Mouse (Mus musculus) thymus, postnatal 14 days (tissue): ENCODE results near the gene Inpp5b.
"Not testable (repeated sequence)": the region's sequence is repeated elsewhere in the genome, so short reads cannot be mapped to it uniquely, and the experiment has no call there.

Experiments
- DNase-seq: peaks from one replicate; pipeline ENCODE4 v3.0.0; 2021

Gene Inpp5b

GRCm38 (mm10) chr4:124710776-124711291 lies 30.8 kb upstream of the Inpp5b start:
- peak; percentile 62 for DNase-seq

GRCm38 (mm10) chr4:124712618-124713017 lies 29.0 kb upstream of the Inpp5b start:
- DNase-seq: no peak

GRCm38 (mm10) chr4:124713850-124714249 lies 27.8 kb upstream of the Inpp5b start:
- DNase-seq: not testable (repeated sequence)

- DNase-seq: peak; percentile 97
Measured at GRCm38 (mm10) chr4:124714545-124715481, 26.8 kb upstream of the Inpp5b start, which contains the start of gene Sf3a3. Gene Sf3a3 (plus strand): TSS chr4:124714776.

- no peak for DNase-seq
Measured at GRCm38 (mm10) chr4:124719101-124719500, 22.5 kb upstream of the Inpp5b start.

DNA sequence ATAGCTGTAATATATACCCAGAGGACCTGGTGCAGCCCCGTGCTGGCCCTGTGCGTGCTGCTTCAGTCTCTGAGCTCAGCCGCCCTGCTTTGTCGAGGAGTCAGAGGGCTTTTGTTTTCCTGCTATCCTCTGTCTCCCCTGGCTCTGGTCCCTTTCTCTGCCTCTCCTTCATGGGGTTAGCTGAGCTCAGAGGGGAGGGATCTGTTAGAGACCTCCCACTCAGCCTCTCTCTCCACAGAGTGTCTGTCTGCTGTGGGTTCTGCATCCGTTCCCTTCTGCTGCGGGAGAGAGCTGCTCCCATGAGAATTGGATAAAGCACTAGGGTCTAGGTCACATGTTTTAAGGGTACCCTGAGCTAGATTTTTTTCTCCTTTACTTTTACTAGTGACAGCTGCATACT lies 15.5 kb upstream of the Inpp5b start:
- no peak for DNase-seq

GRCm38 (mm10) chr4:124736952-124737351 lies 4.7 kb upstream of the Inpp5b start:
- DNase-seq: no peak

GRCm38 (mm10) chr4:124737486-124737885 lies 4.2 kb upstream of the Inpp5b start:
- no peak for DNase-seq

- DNase-seq: no peak
Measured at GRCm38 (mm10) chr4:124738013-124738412, 3.6 kb upstream of the Inpp5b start.

- no peak for DNase-seq
Measured at GRCm38 (mm10) chr4:124738783-124739182, 2.9 kb upstream of the Inpp5b start.

DNA sequence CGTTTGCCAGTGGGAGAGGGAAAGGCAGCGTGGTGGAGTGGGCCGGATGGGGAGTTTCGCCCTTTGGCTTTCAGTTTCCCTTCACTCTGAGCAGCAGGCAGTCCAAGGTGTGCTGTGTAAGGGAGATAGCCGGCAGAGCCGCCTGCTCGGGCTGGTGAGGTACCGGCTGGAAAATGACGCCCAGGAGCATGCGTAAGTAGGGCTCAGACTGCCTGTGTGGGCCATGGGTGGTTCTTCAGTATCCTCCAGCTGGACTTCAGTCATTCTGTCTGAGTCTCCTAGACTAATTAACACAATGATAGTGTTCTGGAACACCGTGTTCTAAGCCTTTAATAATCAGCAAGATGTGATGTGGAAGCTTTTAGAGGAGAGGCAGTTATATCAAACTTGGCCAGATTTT lies 1.2 kb downstream of the Inpp5b start:
- no peak for DNase-seq

DNA sequence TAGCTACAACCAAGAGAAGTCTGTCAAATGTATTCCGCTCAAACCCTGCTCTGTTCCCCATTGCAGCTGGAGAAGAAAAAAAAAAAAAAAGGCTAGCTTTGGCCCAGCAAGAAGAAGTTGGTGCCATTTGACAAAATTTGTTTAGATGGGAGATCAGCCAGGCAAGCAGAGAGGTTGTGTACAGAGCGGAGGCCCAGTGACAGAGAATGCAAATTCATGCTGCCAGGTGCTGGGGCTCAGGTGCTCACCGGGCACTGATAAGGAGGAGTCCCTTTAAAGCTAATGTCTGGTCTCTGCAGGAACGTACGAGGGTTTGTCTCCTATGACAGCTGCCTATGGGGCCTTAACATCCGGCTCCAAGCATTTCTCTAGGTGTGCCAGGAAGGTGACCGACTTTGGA lies 4.9 kb downstream of the Inpp5b start:
- DNase-seq: no peak

GRCm38 (mm10) chr4:124747851-124748250 lies 6.2 kb downstream of the Inpp5b start:
- no peak for DNase-seq

DNA sequence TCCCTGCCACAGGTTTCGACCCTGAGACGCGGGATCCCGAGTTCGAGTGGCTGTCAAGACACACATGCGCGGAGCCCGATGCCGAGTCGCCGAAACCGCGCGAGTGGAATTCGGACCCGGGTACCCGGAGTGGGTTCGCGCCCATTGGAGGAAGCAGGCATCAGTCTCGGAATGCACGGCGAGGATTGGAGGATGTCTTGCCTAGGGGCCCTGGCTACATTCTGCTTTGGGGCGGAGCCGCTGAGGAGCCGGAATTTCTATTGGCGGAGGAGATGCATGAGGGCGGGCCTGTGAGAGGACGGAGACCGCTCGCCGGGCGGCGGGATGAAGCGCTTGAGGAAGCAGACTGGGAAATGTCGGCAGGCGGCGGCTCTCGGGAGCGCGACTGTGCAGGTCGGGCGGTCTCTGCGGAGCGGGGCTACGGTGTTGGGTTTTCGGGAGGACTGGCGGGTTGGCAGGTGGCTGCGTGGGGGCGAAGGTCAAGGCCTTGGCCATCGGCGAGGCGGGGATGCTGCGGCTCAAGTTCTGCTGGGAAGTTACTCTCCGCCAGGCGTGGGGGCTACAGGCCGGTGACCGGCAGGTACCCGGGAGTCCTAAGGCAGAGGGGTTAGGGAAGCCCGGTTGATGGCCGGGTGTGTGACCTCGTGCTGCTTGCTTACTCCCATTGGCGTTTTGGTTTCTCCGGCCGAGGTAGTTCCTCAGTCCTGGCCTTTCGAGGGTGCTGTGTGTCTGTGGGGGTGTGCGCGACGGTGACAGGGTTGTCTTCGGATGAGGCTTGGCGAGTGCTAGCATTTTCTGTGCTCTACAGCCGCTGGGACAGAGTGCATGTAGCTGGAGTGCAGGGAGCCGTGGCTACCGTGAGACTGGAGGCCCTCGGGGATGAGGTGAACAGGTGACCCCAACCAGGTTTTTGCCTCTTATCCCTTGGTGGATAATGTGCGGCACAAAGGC lies 9.9 kb downstream of the Inpp5b start:
- DNase-seq: peak; percentile 98

DNA sequence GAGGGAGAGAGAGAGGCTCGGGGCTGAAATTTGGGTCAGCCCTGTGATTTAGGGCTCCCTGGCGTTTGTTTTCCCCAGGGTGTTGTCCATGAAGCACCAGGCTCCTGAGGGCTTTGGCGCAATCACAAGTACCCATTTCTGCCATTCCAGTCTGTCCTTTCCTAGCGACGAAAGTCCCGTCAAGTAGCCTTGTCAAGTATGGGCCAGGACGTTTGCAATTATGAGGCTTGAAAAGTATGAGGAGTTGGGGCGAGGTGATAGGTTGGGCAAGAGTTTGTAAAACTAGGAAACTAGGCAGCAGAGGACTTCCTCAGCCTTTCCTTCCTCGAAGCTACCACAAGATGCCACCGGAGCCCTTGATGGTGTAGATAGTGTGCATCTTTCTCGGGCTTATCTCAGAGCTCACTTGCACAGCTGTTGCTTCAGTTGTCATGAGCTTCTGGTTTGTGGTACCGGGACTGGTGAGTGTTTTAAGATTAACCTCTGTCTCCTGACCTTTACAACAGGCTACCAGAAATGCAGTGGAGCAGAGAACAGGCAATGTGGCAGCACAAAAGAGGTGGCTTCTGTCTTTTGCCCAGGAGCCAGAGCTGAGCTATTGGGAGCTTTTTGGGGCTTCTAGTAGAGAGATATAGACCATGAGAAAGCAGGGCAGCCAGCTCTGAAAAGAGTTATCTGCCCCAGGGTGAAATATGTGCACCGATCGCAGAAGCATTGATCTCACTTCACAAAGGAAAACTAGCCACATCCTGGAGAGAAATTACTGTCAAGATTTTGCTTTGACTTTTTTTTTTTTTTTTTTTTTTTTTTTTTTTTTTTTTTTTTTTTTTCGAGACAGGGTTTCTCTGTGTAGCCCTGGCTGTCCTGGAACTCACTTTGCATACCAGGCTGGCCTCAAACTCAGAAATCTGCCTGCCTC lies 10.9 kb downstream of the Inpp5b start:
- peak; percentile 70 for DNase-seq

GRCm38 (mm10) chr4:124755526-124755925 lies 13.9 kb downstream of the Inpp5b start:
- no peak for DNase-seq

DNA sequence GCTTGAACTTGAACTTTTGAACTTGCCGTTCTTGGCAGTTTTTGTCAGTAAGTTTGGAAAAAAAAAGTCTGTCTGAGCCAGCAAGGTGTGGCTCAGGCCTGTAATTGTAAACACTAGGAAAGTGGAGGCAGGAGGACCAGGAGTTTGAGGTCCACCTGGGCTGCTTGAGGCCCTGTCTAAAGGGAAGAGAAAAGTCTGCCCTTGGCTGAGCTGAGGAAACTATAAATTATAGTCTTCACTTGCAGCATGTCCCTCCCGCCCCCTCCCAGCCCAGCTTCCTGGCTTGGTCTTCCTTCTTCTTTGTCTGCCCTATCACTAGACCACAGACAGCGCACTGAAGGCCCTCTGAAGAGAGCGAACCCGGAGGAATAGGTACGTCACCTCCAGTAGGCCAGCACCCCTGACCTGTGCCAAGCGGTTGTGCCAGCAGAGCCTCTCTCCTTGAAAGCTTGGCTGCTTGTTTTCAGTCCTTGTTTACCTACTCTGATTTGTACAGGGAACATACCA lies 17.7 kb downstream of the Inpp5b start:
- DNase-seq: no peak

DNA sequence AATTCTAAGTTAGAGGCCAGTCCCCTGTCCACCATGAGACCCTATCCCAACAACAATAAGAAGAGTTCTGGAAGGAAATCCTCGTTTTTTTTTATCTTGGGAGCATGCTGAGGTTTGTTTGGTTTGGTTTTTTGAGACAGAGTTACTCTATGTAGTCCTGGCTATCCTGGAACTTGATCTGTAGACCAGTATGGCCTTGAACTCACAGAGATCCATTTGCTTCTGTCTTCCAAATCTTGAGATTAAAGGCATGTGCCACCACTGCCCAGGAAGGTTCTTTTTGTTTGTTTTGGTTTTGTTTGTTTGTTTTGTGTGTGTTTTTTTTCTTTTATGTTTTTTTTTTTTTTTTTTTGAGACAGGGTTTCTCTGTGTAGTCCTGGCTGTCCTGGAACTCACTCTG lies 19.6 kb downstream of the Inpp5b start:
- no peak for DNase-seq

DNA sequence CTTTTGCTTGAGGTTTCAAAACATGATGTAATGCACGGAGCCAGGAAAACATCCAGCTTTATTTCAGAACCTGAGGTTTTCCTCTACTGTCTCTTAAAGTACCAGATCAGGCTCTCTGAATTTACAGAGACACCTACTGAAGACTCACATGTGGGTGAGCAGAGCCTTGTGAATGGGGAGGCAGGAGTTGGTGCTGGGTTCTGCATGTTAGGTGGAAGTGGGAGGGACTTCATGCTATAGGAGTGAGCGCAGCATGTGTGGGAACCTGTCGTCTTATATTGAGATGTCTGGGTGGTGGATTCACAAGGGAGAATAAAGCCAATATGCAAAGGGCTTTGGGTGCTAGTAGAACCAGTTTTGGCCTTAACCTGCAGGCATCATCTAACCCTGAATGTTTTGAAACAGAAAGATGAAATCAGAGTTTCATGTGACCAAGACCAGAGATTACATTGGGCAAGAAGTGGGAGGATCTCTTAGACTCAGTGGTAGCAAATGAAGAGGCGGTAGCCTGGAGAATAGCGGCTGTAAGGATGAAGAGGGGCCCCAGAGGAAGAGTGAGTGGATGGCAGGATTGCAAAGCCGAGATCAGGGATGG lies 21.3 kb downstream of the Inpp5b start:
- no peak for DNase-seq

DNA sequence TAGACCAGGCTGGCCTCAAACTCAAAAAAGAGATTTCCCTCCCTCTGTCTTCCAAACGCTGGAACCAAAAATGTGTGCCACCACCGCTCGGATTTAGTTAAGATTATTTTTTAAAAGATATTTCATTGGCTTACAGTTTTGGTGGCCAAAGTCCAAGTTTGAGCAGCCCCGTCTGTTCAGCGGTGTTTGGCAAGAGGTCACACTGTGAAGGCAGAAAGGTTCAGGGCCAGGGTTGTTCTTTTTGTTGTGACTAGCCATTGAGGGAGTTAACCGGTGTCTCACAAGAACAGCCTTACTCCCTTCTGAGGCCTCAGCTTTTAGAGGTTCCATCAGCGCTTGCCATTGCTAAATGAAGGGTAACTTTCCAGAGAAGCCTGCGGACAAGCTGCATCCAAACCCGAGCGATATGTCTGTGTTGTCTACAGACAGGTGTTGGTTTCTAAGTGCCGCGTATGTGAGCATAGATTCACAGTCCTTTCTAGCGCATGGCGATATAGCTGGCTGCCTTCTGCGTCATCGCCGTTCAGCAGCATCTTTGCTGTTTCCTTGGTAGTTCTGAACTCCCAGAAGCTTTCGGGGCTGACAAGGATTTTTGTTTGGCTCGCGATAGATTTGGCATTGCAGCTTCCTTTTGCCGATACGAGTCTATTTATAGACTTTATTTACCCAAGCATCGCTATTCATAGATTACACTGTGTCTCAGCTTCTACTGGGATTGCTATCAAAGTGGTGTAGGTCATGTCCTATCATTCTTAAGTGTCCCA lies 24.3 kb downstream of the Inpp5b start:
- DNase-seq: no peak

DNA sequence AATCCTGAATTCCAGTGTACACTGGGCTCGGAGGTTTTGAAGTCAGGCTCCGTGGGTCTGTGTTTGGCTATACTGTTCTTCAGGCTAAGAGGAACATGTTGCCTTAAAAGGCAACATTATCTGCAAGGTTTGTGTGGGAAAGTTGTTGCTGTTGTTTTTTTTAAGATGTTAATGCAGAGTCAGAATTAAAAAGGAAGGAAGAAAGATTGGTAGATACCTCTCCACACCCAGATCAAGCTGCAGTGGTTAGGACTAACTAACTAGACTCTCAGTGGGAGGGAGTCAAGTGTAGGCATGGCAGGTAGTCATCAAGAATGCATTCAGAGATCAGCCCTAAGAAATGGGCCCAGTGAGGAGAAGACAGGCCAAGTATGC lies 24.9 kb downstream of the Inpp5b start:
- DNase-seq: no peak
